Mouse (Mus musculus) spleen, adult 2 months (tissue): ENCODE data around the gene Cadps.

Experiments used
- CTCF ChIP-seq: fragments of 200-500 bp; IDR thresholded peaks from 2 replicates; pipeline ENCODE4 v1.5.1; 2011; ENCODE audit warnings: mild to moderate bottlenecking, inconsistent platforms; ENCODE audit not compliant: insufficient read depth, insufficient read length, insufficient replicate concordance; ENCODE audit errors: extremely low read depth
- POLR2A ChIP-seq: fragments of 200-500 bp; IDR thresholded peaks from 2 replicates; pipeline ENCODE4 v1.6.1; 2011; ENCODE audit warnings: low read depth, low read length, inconsistent platforms

- TF ChIP-seq CTCF (no peak), POLR2A (no peak)
Observed at GRCm38 (mm10) chr14:12784296-12784695, 38.6 kb downstream of the Cadps start.
